Mouse (Mus musculus) stomach, embryonic 16.5 days (tissue): ENCODE data around the gene Gm11564. TPM values are rescaled to one million over a fixed set of nuclear protein-coding genes. Genes with fewer than 3 reads are reported as not detected.

Experiments used
- polyA plus RNA-seq: library from polyadenylated mRNA; unstranded; fragments of >200 nt; fragmentation: Nextera tagmentation; extraction: Ambion mirVana; gene quantifications from 2 replicates; pipeline ENCODE4 v1.2.1, GENCODE M21; 2015

Gene Gm11564
- polyA plus RNA-seq, 1 experiment from 2014 or later = not detected

Other genes with a start within 250 kb of the Gm11564 start
- gene Krtap3-1, start 249.0 kb downstream of the Gm11564 start, polyA plus RNA-seq = not detected in 2 replicates
- gene Krtap1-5, start 234.7 kb downstream of the Gm11564 start, polyA plus RNA-seq = not detected in 2 replicates
- gene Krtap1-4, start 232.0 kb downstream of the Gm11564 start, polyA plus RNA-seq = not detected in 2 replicates
- not detected in 2 replicates for gene Krtap1-3, start 224.3 kb downstream of the Gm11564 start, polyA plus RNA-seq
- not detected in 2 replicates for gene Krtap9-3, start 217.6 kb downstream of the Gm11564 start, polyA plus RNA-seq
- not detected in 2 replicates for gene Gm11938, start 212.4 kb downstream of the Gm11564 start, polyA plus RNA-seq
- not detected in 2 replicates for gene Gm11937, start 205.5 kb downstream of the Gm11564 start, polyA plus RNA-seq
- not detected in 2 replicates for gene Krtap2-4, start 200.8 kb downstream of the Gm11564 start, polyA plus RNA-seq
- not detected in 2 replicates for gene Gm11562, start 195.2 kb downstream of the Gm11564 start, polyA plus RNA-seq
- gene Krtap4-1, start 187.4 kb downstream of the Gm11564 start, polyA plus RNA-seq = not detected in 2 replicates
- not detected in 2 replicates for gene Krtap4-2, start 180.6 kb downstream of the Gm11564 start, polyA plus RNA-seq
- not detected in 2 replicates for gene Krtap4-7, start 171.6 kb downstream of the Gm11564 start, polyA plus RNA-seq
- gene Gm11555, start 165.4 kb downstream of the Gm11564 start, polyA plus RNA-seq = not detected in 2 replicates
- gene Gm11563, start 156.7 kb downstream of the Gm11564 start, polyA plus RNA-seq = not detected in 2 replicates
- not detected in 2 replicates for gene Krtap4-6, start 149.7 kb downstream of the Gm11564 start, polyA plus RNA-seq
- not detected in 2 replicates for gene Gm14190, start 124.9 kb downstream of the Gm11564 start, polyA plus RNA-seq
- not detected in 2 replicates for gene Gm14180, start 81.4 kb downstream of the Gm11564 start, polyA plus RNA-seq
- gene Gm11595, start 42.8 kb downstream of the Gm11564 start, polyA plus RNA-seq = not detected in 2 replicates
- not detected in 2 replicates for gene Krtap4-8, start 35.0 kb downstream of the Gm11564 start, polyA plus RNA-seq
- not detected in 2 replicates for gene Krtap4-9, start 30.5 kb downstream of the Gm11564 start, polyA plus RNA-seq
- not detected in 2 replicates for gene Gm11596, start 22.2 kb downstream of the Gm11564 start, polyA plus RNA-seq
- not detected in 2 replicates for gene Gm11569, start 16.7 kb downstream of the Gm11564 start, polyA plus RNA-seq
- gene Gm11554, start 11.2 kb downstream of the Gm11564 start, polyA plus RNA-seq = not detected in 2 replicates
- gene Krtap4-13, start 5.8 kb downstream of the Gm11564 start, polyA plus RNA-seq = not detected in 2 replicates
- not detected in 2 replicates for gene 2300003K06Rik, start 22.4 kb upstream of the Gm11564 start, polyA plus RNA-seq
- gene Krtap4-16, start 35.9 kb upstream of the Gm11564 start, polyA plus RNA-seq = not detected in 2 replicates
- not detected in 2 replicates for gene Gm11568, start 42.3 kb upstream of the Gm11564 start, polyA plus RNA-seq
- not detected in 2 replicates for gene Gm11559, start 48.8 kb upstream of the Gm11564 start, polyA plus RNA-seq
- gene Krtap9-1, start 57.7 kb upstream of the Gm11564 start, polyA plus RNA-seq = not detected in 2 replicates
- gene Gm11567, start 63.5 kb upstream of the Gm11564 start, polyA plus RNA-seq = not detected in 2 replicates
- not detected in 2 replicates for gene Krtap31-1, start 92.3 kb upstream of the Gm11564 start, polyA plus RNA-seq
- not detected in 2 replicates for gene Gm11565, start 99.1 kb upstream of the Gm11564 start, polyA plus RNA-seq
- not detected in 2 replicates for gene Krtap31-2, start 120.6 kb upstream of the Gm11564 start, polyA plus RNA-seq
- not detected in 2 replicates for gene Krtap9-5, start 132.8 kb upstream of the Gm11564 start, polyA plus RNA-seq
- gene Krtap29-1, start 163.4 kb upstream of the Gm11564 start, polyA plus RNA-seq = not detected in 2 replicates
- not detected in 2 replicates for gene Krtap16-1, start 170.9 kb upstream of the Gm11564 start, polyA plus RNA-seq
- not detected in 2 replicates for gene Krtap17-1, start 178.3 kb upstream of the Gm11564 start, polyA plus RNA-seq
- gene Krt33a, start 200.5 kb upstream of the Gm11564 start, polyA plus RNA-seq = 0.23 and 0.34 TPM in 2 replicates
- 0.30 TPM in 1 of 2 replicates, not detected in the other for gene Krt33b, start 214.2 kb upstream of the Gm11564 start, polyA plus RNA-seq
- gene Krt34, start 225.9 kb upstream of the Gm11564 start, polyA plus RNA-seq = 3.2 and 4.2 TPM in 2 replicates
- 0.74 and 0.81 TPM in 2 replicates for gene Krt31, start 234.9 kb upstream of the Gm11564 start, polyA plus RNA-seq